Mouse (Mus musculus) small intestine, adult 2 months (tissue): Measurements from ENCODE around the gene Tbc1d14.

Experiments
- CTCF ChIP-seq: fragments of 200-500 bp; IDR thresholded peaks from 2 replicates; pipeline ENCODE4 v1.5.1; 2012; ENCODE audit warnings: low read depth, mild to moderate bottlenecking, control low read depth, inconsistent platforms, low read length, moderate library complexity, mixed read lengths; ENCODE audit not compliant: insufficient replicate concordance, insufficient read length; ENCODE audit errors: extremely low read depth
- POLR2A ChIP-seq: fragments of 200-500 bp; IDR thresholded peaks from 2 replicates; pipeline ENCODE4 v1.6.1; 2012; ENCODE audit warnings: low read depth, mild to moderate bottlenecking, control low read depth, inconsistent platforms, low read length, moderate library complexity

GRCm38 (mm10) chr5:36477486-36477885 lies 115.6 kb downstream of the Tbc1d14 start:
- TF ChIP-seq CTCF (no peak), POLR2A (no peak)
